Mouse (Mus musculus) lung, postnatal 0 days (tissue): ENCODE data around the gene Accs.

Source experiments
- CTCF ChIP-seq: IDR thresholded peaks from 2 replicates; pipeline ENCODE4 v1.5.1; 2016; ENCODE audit warnings: antibody characterized with exemption, mild to moderate bottlenecking
- EP300 ChIP-seq: IDR thresholded peaks from 2 replicates; pipeline ENCODE4 v1.6.1; 2016; ENCODE audit warnings: antibody characterized with exemption, mild to moderate bottlenecking, control low read depth

- TF ChIP-seq CTCF (no peak), EP300 (no peak)
Measured at GRCm38 (mm10) chr2:93850317-93850944, 688 bp upstream of the Accs start.
